Mouse (Mus musculus) activated CD4-positive, CD25-positive, alpha-beta regulatory T cell, adult 9 weeks (primary cell): ENCODE results near the gene Cfhr2. TPM values are rescaled to one million over a fixed set of nuclear protein-coding genes. Genes with fewer than 3 reads are reported as not detected.

Experiments used
- polyA plus RNA-seq: library from polyadenylated mRNA; unstranded; fragments of 100-300 nt; shearing (Covaris generic); gene quantifications from one replicate; pipeline ENCODE4 v1.2.1, GENCODE M21; 2017

Cfhr2 gene
- not detected for polyA plus RNA-seq

GRCm38 (mm10) chr1:139858548-139858947, at the start of gene Cfhr2:
Gene Cfhr2, minus strand, starts transcription at chr1:139858702.

DNA sequence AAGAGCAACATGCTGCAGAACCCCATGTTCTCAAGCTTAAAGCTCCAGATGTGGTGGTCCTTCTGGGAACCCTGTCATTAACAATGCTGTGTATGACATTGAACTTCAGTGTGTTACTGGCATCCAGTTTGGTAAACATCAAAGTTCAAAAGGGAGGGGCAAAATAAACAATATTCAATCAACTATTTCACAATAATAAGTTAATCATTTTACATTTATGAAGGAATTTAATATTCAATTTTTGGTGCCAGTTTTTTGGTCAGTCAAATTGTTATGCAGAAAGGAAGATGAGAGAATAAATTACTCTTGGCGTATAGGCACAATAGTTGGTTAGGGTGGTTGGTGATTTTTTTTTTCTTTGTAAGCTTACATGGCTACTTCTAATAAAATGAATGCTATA, 77.4 kb downstream of the Cfhr2 start, which contains the start of gene Gm4788:
Gene Gm4788, minus strand, starts transcription at position 101 of the 400 bp plus-strand sequence.

Other genes starting within 250 kb of the Cfhr2 start
- not detected for gene Gm4788, start 77.5 kb downstream of the Cfhr2 start, polyA plus RNA-seq